Mouse (Mus musculus): ENCODE results near the gene Hist1h4i. TPM values are rescaled to one million over a fixed set of nuclear protein-coding genes. Genes with fewer than 3 reads are reported as not detected.

Gene Hist1h4i
- polyA plus RNA-seq, 1 experiment: 16.6 TPM

- 8% methylated on average over 8 of the region's 8 CpGs for WGBS
- DNase-seq (ENCODE audit: low read depth, low spot score): no peak
These were observed 46.3 kb downstream of the Hist1h4i start for GRCm38 (mm10) chr13:21994896-21995295.

DNA sequence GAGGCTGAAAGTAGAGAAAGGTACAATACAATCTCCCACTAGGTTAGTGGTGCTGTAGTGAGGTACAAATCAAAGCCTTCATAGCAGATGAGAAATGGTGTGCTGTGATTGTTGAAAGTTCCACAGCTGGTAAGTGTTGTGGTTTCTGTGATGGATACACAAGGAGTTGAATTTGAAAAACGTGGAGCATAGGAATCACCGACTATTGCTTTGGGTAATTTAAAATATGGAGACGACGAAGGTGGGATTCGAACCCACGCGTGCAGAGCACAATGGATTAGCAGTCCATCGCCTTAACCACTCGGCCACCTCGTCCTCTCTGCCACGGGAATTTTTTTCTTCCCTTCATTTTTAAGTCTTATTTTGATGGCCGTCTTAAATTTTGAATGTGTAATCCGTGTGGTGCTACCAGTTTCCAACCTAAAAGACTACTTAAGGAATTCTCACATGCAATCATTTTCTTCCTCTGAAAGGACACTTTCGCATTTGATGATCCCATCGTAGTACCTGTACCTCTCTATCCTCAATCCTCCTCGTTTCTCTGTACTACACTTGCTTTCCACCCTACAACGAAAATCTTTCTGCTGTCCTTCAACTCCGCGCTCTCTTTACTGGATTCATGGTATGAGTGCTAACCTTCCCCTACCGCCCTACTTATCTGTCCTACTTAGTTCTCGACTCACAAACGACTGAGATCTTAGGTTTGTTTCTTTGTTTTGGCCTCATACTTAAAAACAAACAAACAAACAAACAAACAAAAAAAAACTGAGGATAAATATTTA lies 47.0 kb downstream of the Hist1h4i start:
- WGBS: 9% methylated on average over 22 of the region's 22 CpGs
- no peak for DNase-seq (ENCODE audit: low read depth, low spot score)

GRCm38 (mm10) chr13:21992550-21992949 lies 48.6 kb downstream of the Hist1h4i start:
- DNase-seq (ENCODE audit: low read depth, low spot score): no peak
- WGBS: 89% methylated on average over 5 of the region's 5 CpGs

Other genes starting within 250 kb of the Hist1h4i start
- 23.8 and 61.7 TPM in 2 replicates for gene Hist1h2bq, start 231.2 kb downstream of the Hist1h4i start, polyA plus RNA-seq (2012; rRNA removed)
- gene Hist1h2ao, start 230.9 kb downstream of the Hist1h4i start, polyA plus RNA-seq (2012; rRNA removed): not detected in 2 replicates
- gene Hist1h4m, start 229.6 kb downstream of the Hist1h4i start, polyA plus RNA-seq (2012; rRNA removed): 0.98 TPM in 1 of 2 replicates, not detected in the other
- gene Hist1h4n, start 209.2 kb downstream of the Hist1h4i start, polyA plus RNA-seq (2012; rRNA removed): 38.1 and 56.7 TPM in 2 replicates
- gene Hist1h2ap, start 207.9 kb downstream of the Hist1h4i start, polyA plus RNA-seq (2012; rRNA removed): 253 and 504 TPM in 2 replicates
- 19.9 and 53.9 TPM in 2 replicates for gene Hist1h2br, start 207.6 kb downstream of the Hist1h4i start, polyA plus RNA-seq (2012; rRNA removed)
- gene Zfp184, start 96.3 kb downstream of the Hist1h4i start, polyA plus RNA-seq (2012; rRNA removed): 0.10 and 0.29 TPM in 2 replicates
- gene Pom121l2, start 60.2 kb downstream of the Hist1h4i start, polyA plus RNA-seq (2012; rRNA removed): not detected in 2 replicates
- 2.8 and 2.9 TPM in 2 replicates for gene Prss16, start 31.6 kb downstream of the Hist1h4i start, polyA plus RNA-seq (2012; rRNA removed)
- 27.5 and 54.8 TPM in 2 replicates for gene Hist1h2ah, start 5.8 kb downstream of the Hist1h4i start, polyA plus RNA-seq (2012; rRNA removed)
- 29.1 and 34.6 TPM in 2 replicates for gene Hist1h2bk, start 5.5 kb downstream of the Hist1h4i start, polyA plus RNA-seq (2012; rRNA removed)
- gene Hist1h2ag, start 1.6 kb upstream of the Hist1h4i start, polyA plus RNA-seq (2012; rRNA removed): 8.2 and 10.2 TPM in 2 replicates
- gene Hist1h2bj, start 1.9 kb upstream of the Hist1h4i start, polyA plus RNA-seq (2012; rRNA removed): 19.3 and 26.1 TPM in 2 replicates
- not detected in 2 replicates for gene Vmn1r188, start 43.1 kb upstream of the Hist1h4i start, polyA plus RNA-seq (2012; rRNA removed)
- gene Vmn1r189, start 64.5 kb upstream of the Hist1h4i start, polyA plus RNA-seq (2012; rRNA removed): not detected in 2 replicates
- gene Vmn1r191, start 142.6 kb upstream of the Hist1h4i start, polyA plus RNA-seq (2012; rRNA removed): not detected in 2 replicates
- not detected in 2 replicates for gene Vmn1r192, start 149.8 kb upstream of the Hist1h4i start, polyA plus RNA-seq (2012; rRNA removed)
- gene Vmn1r193, start 181.8 kb upstream of the Hist1h4i start, polyA plus RNA-seq (2012; rRNA removed): not detected in 2 replicates
- not detected in 2 replicates for gene Vmn1r194, start 202.9 kb upstream of the Hist1h4i start, polyA plus RNA-seq (2012; rRNA removed)
- gene Vmn1r195, start 229.2 kb upstream of the Hist1h4i start, polyA plus RNA-seq (2012; rRNA removed): not detected in 2 replicates
- gene Vmn1r196, start 248.6 kb upstream of the Hist1h4i start, polyA plus RNA-seq (2012; rRNA removed): not detected in 2 replicates